Mouse (Mus musculus): ENCODE measurements around the gene Bcl2l1.

- no peak for TF ChIP-seq CTCF (conservative IDR thresholded peaks at IDR 0.05 in 1 of 2, IDR thresholded peaks at IDR 0.05 in 1 of 2; ENCODE audit: low read depth in 2 of 2, low read length in 2 of 2)
- no peak for TF ChIP-seq POLR2A (IDR thresholded peaks at IDR 0.05; ENCODE audit: low read depth, low read length)
- no peak for TF ChIP-seq IRF4 (IDR thresholded peaks at IDR 0.05; ENCODE audit: low read depth, low read length)
These were observed 10.5 kb downstream of the Bcl2l1 start for GRCm38 (mm10) chr2:152821023-152821422.

Measured in CH12.LX (cell line).